Mouse (Mus musculus): ENCODE results near the gene Uba5. TPM values are rescaled to one million over a fixed set of nuclear protein-coding genes. Genes with fewer than 3 reads are reported as not detected.

Gene Uba5
- polyA plus RNA-seq, 1 experiment from 2014 or later: 51.4 TPM

DNA sequence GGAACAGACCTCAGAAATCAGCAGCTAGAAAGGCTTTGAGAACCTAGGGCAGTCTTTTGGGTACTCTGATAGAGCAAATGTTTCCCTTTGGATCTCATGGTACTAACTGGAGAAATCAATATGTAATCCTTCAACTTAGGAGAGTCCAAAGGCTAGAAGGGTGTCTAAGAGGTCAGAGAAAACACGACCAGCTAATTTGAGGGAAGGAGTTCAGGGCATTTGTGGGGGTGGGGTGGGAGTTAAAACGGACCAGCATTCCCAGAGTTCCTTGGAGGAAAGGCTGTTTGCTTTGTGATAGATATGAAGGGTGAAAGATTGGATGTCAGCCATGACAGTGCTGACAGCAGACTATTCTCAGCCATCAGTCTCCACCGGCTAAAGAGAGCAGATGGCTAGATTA, 62.3 kb downstream of the Uba5 start:
- Histone ChIP-seq H3K4me1 (peaks cover 12% of the 10 kb centered on the region), H3K9me3 (replicated peaks) (no peaks in the 10 kb centered on the region), H3K27me3 (ENCODE audit: low read depth, poor library complexity, severe bottlenecking) (0 out of 2 replicates have a peak, but pooled peaks cover 4% of the 10 kb centered on the region), H3K4me3 (no peak overlapping the region), H3K27ac (no peak overlapping the region), H3K36me3 (peaks cover 2% of the 10 kb centered on the region; the same call in 1 of the 2 replicates)
- 55% methylated on average over 3 of the region's 3 CpGs for WGBS
- no peak for DNase-seq (ENCODE audit: low spot score)

Other genes with a start within 250 kb of the Uba5 start
- 3.8 and 3.9 TPM in 2 replicates for gene Nphp3, start 60.6 kb downstream of the Uba5 start, polyA plus RNA-seq (2016; fragmentation: Nextera tagmentation; extraction: Ambion mirVana)
- not detected in 2 replicates for gene Gm28305, start 22.5 kb downstream of the Uba5 start, polyA plus RNA-seq (2016; fragmentation: Nextera tagmentation; extraction: Ambion mirVana)
- 9.2 and 10.9 TPM in 2 replicates for gene Acad11, start 243 bp upstream of the Uba5 start, polyA plus RNA-seq (2016; fragmentation: Nextera tagmentation; extraction: Ambion mirVana)
- gene Ackr4, start 63.8 kb upstream of the Uba5 start, polyA plus RNA-seq (2016; fragmentation: Nextera tagmentation; extraction: Ambion mirVana): 0.34 and 0.54 TPM in 2 replicates
- gene Dnajc13, start 199.8 kb upstream of the Uba5 start, polyA plus RNA-seq (2016; fragmentation: Nextera tagmentation; extraction: Ambion mirVana): 17.9 and 21.8 TPM in 2 replicates